Mouse (Mus musculus) Muller cell, postnatal 12 days (primary cell): ENCODE results near the gene Sorl1.

Experiments
- DNase-seq: peaks from one replicate; pipeline ENCODE4 v3.0.0-alpha.2; 2015; ENCODE audit errors: inconsistent ontology term

The Sorl1 gene

DNA sequence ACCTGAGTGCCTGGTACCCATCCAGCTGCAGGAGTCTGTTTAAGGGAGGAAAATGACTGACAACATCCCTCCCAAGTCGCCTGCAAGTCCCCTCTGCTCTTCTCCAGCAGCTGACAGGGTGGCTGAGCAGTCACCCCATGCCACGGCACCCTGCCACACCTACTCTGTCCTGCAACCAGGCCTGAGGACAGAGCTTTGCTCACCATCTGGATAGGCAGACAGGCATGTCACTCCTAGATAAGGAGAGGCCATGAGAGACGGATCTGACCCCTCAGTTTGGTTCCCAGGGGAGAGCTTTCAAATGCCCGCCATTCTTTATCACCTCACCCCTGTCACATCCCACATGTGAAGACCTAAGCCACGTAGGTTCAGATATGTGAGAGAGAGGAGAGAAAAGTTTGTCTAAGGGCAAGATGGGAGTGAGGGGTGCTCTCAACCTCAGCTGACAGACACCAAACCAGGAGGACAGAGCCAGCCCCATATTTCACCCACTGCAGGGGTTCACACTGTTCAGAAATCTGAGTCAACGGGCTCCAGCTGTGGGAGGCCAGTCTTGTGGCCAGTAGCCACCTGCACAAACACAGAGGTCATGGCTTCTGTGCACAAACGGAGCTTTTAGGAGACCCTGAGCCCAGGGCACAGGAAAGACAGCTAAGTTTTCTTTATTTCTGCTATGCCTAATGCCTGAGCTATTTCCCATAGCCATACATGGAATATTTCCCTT lies 104.6 kb downstream of the Sorl1 start:
- no peak for DNase-seq

DNA sequence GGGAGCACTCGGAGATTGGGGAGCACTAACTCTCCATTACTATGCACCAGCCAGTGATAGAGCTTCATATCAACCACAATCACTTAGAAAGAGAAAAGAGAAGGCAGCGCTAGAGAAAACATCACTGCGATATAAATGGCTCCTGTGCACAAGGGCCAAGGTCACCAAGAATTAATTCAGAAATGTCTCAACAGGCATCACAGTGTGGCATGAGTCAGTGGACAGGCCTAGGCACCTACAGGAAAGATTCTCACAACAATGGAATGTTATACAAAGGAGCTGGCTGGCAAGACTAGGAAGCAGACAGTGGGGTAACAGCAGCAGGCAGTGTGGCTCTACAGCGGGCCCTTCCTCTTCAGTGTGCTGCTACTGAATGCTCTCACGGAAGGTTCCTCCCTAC lies 115.6 kb downstream of the Sorl1 start:
- DNase-seq = peak; percentile 21

DNA sequence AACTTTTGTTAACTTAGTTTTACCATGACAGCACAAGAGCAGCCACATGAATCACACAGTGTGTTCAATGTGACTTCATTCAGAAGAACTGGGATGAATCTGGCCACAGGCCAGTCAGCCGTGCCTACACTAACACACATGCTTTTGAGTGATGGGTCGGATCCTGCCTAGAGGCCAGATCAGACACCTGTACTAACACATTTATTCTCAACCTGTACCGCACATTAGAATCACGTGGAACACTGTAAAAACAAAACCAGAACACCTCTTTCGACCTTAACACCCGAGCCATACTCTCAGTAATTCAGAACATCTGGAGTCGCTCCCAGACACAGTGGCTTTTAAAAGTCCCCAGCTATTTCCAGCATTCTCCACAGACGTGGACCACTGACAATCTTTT lies 119.0 kb downstream of the Sorl1 start:
- DNase-seq = no peak

DNA sequence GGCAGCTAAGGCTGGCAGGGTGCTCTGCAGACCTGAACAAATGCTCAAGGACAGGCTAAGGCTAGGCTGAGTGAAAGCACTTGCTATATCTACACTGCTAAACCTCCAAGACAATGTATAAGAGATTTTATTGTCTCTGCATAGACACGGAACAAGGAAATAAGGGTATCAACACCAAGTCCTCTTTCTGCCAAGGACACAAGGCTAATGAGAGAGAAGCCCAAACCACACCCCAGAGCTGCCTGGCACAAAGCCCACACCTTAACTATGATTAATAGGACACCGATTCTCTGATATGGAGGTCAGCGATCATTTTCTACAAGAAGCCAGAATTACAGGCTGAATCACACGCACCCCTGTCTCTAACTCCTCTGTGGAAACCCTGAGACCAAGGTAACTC lies 120.0 kb downstream of the Sorl1 start:
- DNase-seq = no peak

DNA sequence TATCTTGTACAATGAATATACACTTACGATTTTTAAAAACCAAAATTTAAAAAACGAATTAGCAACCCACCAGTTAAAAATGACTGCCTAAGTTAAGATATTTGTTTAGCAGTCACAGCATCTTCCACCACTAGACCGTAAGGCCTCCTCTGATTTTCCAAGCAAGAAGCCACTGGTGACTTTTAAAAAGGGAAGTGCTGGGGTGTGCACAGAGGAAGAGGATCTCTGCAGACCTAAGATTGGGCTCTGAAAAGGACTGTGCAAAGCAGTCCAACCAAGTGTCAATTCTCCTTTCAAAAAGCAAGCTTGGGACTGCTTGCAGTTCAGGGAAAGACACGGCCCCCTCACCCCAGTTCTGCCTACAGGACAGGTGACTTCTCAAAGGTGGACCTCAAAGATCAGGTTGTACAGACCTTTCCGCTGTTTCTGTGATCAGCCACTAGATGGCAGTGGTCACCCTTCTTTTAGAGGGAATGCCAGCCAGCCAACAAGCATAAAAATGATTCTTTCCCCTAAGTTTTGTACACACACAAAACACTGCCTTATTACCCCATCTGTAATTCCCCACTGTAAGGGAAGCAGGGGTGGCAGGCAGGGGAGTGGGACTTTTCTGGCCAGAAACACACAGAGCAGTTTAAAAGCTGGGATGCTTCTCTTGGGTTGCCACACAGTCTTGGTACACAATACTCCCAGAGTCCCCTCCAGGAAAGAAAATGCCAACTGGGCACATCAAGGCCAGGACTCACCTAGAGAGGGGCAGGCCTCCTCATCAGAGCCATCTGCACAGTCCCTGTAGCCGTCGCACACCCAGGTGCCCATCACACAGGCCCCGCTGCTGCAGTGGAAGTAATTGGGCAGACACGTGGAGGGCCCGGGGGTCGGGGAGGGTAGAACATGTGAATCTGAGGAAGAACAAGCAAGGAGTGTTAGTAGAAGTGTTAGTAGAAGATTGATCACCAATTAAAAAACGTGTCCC lies 124.3 kb downstream of the Sorl1 start:
- DNase-seq = peak; percentile 42

DNA sequence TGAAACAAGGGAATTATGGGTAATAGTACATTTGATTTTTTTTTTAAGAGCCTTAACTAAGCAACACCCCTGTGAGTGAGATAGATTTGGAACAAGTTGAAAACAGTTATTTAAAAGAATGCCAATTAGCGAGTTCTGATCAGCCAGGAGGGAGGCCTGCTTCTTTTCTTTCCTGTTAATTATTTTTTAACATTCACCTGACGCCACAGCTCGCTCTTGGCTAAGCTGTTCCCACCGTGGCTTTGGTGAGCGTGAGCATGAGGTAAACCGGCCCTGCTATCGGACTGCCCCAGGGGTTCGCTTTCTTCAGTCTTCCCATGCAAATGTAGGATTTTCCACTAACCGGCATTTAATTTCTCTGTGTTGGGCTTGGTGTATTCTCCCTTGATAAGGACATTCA lies 128.8 kb downstream of the Sorl1 start:
- no peak for DNase-seq

DNA sequence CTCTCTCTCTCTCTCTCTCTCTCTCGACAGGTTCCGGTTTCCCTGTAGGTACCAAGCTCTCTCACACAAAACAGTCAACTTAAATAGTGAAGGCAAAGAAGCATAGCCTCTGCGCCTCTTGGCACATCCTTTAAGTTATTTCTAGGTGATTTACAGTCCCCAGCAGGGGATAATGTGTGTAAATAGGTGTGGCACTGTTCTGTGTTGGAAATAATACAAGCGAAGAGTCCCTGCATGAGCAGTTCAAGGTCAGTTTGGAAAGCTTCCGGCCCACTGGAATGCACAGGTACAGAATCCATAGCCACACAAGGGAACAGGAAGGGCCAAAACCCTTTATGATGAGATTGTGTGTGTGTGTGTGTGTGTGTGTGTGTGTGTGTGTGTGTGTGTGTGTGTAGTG lies 130.3 kb downstream of the Sorl1 start:
- DNase-seq = no peak

DNA sequence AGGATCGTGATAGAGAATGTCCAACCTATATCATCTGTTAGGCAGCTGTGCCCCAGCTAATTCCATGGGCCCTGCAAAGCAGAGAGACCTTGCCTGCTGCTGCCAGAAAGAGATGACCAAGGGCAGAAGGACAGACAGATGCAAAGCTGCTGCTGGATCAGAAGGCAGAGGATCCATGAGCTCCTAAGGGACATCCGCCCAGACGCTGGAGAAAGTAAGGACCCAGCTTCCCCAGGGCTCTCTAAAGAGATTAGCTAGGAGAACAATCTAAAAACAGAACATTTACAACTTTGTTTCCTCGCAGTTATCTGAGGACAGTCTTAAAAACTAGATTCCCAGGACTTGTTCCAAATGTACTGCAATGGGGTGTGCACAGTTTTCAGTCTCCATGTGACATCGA lies 131.3 kb downstream of the Sorl1 start:
- no peak for DNase-seq

DNA sequence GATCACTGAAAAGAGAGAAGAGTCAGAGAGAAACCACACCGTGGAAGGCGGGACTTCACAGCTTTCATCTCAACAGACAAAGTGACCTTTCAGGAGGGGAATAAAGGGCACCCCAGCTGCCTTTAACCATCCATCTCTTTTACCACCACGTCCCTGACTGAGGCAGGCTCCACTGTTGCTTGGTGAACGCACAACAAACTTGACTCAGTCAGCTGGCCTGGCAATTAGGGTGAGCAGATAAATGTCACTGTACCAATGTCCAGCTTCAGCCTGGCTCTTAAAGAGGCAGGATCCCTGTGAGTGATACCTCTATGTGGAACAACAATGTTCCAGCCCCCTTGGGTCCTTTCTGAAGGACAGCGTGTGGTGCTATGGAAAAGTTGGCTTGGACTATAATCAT lies 138.5 kb downstream of the Sorl1 start:
- DNase-seq = no peak

DNA sequence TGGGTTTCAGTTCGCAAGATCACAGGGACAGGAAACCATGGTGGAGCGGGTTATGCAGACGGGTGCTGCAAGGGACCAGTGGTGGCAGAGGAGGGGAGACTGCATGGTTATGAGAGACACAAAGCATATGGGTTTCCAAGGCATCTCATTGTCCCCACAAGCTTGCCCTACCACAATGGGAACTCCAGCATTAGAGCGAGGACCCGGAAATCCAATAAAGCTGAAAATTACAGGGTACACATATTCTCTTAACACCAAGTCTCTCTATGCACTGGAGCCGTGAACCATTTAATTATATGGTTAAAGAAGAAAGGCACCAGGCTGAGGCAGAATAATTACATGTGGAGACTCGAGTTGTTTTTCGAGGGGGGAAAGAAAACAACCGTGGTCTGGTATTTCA lies 139.0 kb downstream of the Sorl1 start:
- DNase-seq = no peak

DNA sequence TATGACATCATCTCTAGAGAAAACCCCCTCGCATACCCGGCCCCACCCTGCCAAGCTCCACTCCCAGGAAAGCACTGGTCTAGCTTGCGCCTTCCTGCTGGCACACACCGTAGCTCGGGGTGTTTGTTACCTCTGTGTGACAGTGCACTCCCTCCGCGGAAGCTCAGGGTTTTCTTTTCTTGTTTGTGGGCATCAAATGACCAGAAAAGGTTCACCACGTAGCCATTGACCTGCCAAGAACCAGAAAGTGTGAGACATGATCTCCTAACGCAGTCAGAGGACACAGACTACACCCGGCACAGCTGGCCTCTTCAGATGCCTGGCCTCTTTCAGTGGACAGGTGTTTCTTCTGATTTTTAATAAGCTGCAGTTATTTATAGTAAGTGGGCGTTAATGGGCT lies 139.8 kb downstream of the Sorl1 start:
- DNase-seq = no peak

DNA sequence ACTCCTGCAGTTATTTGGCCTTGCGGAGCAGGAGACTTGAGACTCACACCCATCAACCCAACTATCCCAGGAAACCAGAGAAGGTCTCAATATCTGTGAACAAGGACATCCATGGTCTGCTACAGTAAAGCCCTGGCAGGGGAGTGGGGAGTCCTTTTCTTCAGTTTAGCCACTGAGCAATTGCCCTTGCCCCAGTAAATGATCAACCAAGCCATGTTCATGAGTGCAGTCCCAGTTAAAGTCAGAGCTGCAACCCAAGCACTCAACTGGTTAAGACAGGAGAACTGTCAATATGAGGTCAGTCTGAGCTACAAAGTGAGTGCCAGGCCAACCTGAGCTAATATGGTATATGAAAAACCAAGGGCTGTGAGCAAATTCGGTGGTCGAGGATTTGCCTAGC lies 140.8 kb downstream of the Sorl1 start:
- no peak for DNase-seq

DNA sequence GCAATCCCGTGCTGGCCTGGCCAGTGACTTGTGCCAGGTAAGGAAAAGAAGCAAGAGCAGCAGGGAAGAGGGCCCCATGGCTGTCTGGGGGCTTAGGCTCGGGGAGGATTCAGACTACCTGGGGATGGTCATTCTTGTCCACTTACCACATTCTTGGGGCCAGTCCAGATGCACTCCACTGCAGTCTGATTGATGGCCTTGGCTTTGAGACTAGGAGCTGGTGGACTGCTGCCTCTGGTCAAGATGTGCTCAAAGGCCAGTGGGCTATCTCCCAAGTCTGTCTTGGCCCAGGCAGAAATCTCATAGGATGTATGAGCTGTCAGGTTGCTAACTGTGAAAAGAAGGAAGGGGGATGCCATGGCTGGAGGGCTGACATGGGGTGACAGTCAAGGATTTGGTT lies 141.3 kb downstream of the Sorl1 start:
- DNase-seq = no peak

DNA sequence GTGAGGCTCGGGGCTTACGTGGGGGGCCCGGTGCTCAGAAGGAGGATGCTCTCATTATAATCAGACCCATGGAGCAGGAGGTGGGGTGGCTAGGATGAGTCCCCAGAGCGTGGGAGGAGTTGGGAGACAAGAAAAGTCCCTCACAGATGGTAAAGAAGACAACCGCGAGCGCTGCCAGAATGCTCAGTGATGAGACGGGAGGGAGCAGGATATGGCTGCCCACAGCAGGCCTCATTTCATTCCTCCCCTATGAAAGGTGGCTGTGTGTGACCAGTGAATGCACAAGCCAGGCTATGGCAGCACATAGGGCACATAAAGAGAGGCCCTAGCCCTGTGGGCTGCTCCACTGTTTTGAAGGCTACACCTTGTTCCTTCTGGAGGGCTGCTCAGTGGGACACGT lies 142.1 kb downstream of the Sorl1 start:
- no peak for DNase-seq

DNA sequence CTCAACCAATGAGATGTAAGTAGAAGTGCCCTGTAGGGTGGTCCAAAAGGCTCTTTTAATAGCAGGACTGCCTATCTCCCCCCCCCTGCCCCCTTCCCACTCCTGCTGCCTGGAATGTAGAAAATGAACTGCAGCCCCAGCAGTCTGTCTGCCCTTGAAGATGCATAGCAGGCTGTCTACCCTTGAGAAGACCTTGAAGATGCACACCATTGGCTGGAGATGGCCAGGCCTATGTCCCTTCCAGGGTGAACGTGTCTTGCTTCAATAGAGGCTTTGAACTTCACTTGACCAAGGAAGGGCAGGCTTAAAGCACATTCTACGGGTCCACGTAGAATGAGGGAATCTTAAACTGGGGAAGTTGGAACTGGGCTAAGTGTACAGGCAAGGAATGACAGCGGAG lies 142.8 kb downstream of the Sorl1 start:
- DNase-seq = no peak

DNA sequence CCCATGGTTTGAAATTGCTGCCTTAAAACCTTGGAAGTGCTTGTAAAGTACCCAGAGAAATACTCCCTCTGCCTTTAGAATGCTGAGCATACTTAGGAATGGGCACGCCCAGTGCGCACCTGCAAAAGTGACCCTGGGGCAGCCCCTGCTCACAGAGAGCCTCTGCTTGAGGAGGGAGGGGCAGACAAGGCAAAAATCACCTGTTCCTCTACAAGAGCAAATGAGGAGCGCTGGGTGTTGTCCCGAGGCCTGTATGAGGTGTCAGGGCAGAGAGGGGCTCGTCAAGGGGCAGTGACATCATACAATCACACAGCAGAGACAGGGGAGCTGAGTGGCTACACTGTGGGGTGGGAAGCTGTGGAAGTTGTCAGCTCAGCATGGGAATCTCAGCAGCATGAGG lies 143.3 kb downstream of the Sorl1 start:
- DNase-seq = no peak

DNA sequence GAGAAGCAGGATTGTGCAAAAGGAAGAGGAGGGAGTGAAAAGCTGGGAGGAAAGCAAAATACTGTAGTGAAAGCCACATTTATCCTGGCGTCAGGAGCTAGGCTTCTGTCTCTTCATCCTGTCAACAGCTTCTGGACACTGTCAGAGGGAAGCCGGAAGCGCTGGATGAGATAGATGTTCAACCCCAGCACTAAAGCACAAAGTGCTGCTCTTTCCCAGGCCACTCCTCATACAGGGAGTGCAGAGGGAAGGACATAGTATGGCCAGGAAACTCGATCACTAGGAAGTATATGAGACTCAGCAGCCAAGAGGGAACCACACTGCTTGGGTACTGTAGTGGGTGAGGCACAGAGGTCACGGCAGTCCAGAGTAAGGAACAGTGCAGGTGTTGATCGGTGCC lies 145.7 kb downstream of the Sorl1 start:
- DNase-seq = no peak

DNA sequence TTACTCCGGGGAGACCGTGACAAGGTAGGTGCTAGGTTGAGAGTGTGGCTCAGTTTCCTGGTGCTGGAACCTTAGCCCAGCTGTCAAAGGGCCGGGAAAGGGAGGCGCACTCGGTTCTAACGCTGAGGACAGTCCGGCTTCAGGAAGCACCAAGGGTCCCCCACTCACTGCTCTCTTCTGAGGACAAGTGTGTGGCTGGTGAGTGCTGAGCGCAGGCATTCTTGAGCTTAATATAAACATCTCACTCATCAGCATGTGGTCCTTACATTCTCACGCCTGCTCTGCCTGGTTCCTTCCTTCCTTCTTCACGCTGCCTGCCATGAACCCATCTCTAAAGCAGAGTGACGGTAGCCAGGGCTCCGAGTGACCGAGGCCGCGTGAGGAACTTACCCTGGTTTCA lies 148.1 kb downstream of the Sorl1 start:
- no peak for DNase-seq

DNA sequence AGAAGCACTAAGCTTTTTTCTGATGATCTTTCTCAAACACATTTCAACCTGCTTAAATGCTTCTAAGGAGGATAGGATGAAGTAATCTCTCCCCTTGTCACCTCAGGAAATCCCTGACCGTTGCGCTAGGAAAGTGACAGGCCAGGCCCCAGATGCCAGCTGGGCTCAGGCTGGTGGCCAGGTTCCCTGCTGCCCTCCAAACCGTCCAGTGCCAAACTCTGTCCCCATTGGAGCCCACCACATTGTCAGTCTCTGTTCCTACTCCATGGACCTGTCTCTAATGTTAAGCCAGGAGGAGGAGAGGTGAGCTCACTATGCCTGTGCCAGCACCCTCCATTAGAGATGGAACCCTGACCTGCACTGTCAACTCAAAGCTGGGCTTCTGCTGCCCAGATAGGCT lies 149.4 kb downstream of the Sorl1 start:
- DNase-seq = no peak

DNA sequence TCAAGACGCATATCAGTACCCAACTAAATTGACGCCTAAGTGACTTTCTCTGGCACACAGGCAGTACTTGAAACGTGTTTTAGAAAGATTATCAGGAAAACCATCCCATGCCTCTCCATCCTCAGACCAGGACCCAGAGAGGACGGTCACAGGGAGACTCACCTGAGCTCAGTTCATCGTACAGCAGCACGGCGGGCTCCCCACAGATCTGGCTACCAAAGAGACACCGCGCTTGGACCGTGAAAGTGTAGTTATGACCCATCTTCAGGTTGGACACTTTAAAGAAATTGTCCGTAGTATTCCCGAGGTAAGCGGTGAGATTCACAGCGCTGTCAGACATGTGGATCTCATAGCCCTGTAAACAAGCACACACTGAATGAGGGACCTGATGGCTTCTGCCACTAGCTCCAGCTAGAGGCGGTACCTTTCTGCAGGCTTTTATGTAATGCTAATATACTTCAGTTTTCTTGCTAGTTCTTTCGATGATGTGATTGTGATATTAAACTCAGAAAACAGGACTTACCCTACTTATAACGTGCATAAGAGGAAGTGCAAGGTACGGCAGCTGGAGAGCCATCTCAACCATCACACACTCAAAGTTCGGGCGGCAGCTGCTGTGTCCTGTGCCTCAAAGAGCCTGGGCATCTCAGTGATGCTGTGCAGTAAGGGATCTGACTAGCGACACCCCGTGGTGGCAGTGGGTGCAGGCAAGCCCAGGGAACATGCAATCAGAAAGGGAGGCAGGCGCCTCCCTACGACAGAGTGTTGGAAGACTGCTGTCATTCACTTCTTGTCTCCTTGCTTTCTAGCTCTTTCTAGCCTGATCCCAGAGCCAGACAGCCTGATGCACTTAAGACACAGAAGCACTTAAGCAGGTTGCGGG lies 150.1 kb downstream of the Sorl1 start:
- peak; percentile 67 for DNase-seq

DNA sequence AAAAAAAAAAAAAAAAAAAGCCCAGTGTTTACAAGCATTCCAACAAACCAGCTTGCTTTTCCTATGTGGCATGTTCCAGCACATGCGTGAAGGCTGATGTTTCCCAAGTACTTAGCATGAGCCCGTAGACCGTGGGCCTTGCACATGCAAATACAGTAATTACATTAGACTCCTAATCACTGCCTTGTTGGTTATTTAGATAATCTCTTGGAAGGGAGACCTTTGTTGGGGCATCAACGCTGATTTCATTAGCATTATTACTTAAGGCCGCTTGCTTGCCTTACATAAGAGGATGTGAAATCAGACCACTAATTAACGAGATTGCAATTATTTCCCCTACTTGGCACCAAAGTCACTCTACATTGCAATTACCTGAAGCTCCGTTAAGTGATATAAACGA lies 154.1 kb downstream of the Sorl1 start:
- no peak for DNase-seq
